Mouse (Mus musculus) liver (tissue): Measurements from ENCODE around the gene Gm867.

Source experiments
- DNase-seq: peaks from one replicate; pipeline ENCODE4 v3.0.0-alpha.2; 2020; ENCODE audit warnings: mixed read lengths

The Gm867 gene

GRCm38 (mm10) chr10:75940520-75940919, at the start of gene Gm867:
Gene Gm867, minus strand, starts transcription at chr10:75940672.
- DNase-seq: no peak

GRCm38 (mm10) chr10:75979432-75979831, 39.0 kb upstream of the Gm867 start:
- no peak for DNase-seq

- no peak for DNase-seq
Observed at GRCm38 (mm10) chr10:75978835-75979157, 38.3 kb upstream of the Gm867 start.

- DNase-seq: no peak
Observed at GRCm38 (mm10) chr10:75978119-75978834, 37.8 kb upstream of the Gm867 start.

- DNase-seq: no peak
Observed at GRCm38 (mm10) chr10:75975216-75975615, 34.7 kb upstream of the Gm867 start.

- DNase-seq: no peak
Observed at GRCm38 (mm10) chr10:75973846-75974245, 33.4 kb upstream of the Gm867 start.

- peak; percentile 38 for DNase-seq
Observed at GRCm38 (mm10) chr10:75954381-75954811, 13.9 kb upstream of the Gm867 start, which contains the start of gene Gm5134. Gene Gm5134, plus strand, starts transcription at chr10:75954514.

GRCm38 (mm10) chr10:75951424-75952050, 11.1 kb upstream of the Gm867 start:
- peak; percentile 63 for DNase-seq

- DNase-seq: peak; percentile 45
Observed at GRCm38 (mm10) chr10:75950791-75951210, 10.3 kb upstream of the Gm867 start.

GRCm38 (mm10) chr10:75949053-75950045, 8.9 kb upstream of the Gm867 start:
- DNase-seq: no peak

- DNase-seq: no peak
Observed at GRCm38 (mm10) chr10:75948079-75948478, 7.6 kb upstream of the Gm867 start.

- no peak for DNase-seq
Observed at GRCm38 (mm10) chr10:75945896-75946295, 5.4 kb upstream of the Gm867 start.

- no peak for DNase-seq
Observed at GRCm38 (mm10) chr10:75945213-75945612, 4.7 kb upstream of the Gm867 start.

GRCm38 (mm10) chr10:75944066-75944772, 3.7 kb upstream of the Gm867 start:
- no peak for DNase-seq

- DNase-seq: no peak
Observed at GRCm38 (mm10) chr10:75942736-75943477, 2.4 kb upstream of the Gm867 start, which contains the start of gene Vpreb3. Gene Vpreb3, plus strand, starts transcription at chr10:75943057.

- no peak for DNase-seq
Observed at GRCm38 (mm10) chr10:75941042-75941824, 761 bp upstream of the Gm867 start.

- peak; percentile 90 for DNase-seq
Observed at GRCm38 (mm10) chr10:75939481-75940234, 814 bp downstream of the Gm867 start.

- peak; percentile 73 for DNase-seq
Observed at GRCm38 (mm10) chr10:75937851-75938643, 2.4 kb downstream of the Gm867 start.
